Mouse (Mus musculus) retina, postnatal 1 day (tissue): ENCODE results near the gene Gm20425.

Experiments
- DNase-seq: peaks from one replicate; pipeline ENCODE4 v3.0.0-alpha.2; 2012

Gm20425 gene

GRCm38 (mm10) chr9:103149074-103149799 is 80.9 kb downstream of the Gm20425 start:
- DNase-seq = no peak

GRCm38 (mm10) chr9:103147103-103147502 is 83.0 kb downstream of the Gm20425 start:
- no peak for DNase-seq

- peak; percentile 66 for DNase-seq
Observed at GRCm38 (mm10) chr9:103146703-103147102, 83.4 kb downstream of the Gm20425 start.

GRCm38 (mm10) chr9:103146257-103146656 is 83.8 kb downstream of the Gm20425 start:
- no peak for DNase-seq

GRCm38 (mm10) chr9:103145351-103145750 is 84.8 kb downstream of the Gm20425 start:
- no peak for DNase-seq

GRCm38 (mm10) chr9:103143881-103144280 is 86.2 kb downstream of the Gm20425 start:
- no peak for DNase-seq

GRCm38 (mm10) chr9:103141266-103141665 is 88.8 kb downstream of the Gm20425 start:
- no peak for DNase-seq

- DNase-seq = no peak
Observed at GRCm38 (mm10) chr9:103140384-103140783, 89.7 kb downstream of the Gm20425 start.
